Mouse (Mus musculus) forebrain, embryonic 11.5 days (tissue): Measurements from ENCODE around the gene Itpr1. TPM values are rescaled to one million over a fixed set of nuclear protein-coding genes. Genes with fewer than 3 reads are reported as not detected.

Source experiments
- ATAC-seq: fragments of 200-750 bp; cut with Nextera tagmentation; replicated peaks from 2 replicates; pipeline ENCODE4 v1.8.0; 2017; ENCODE audit warnings: moderate TSS enrichment; ENCODE audit not compliant: low FRiP score
- DNase-seq: peaks from one replicate; pipeline ENCODE4 v3.0.0-alpha.2; 2017; ENCODE audit warnings: low spot score
- H3K27ac ChIP-seq: fragments of 300-500 bp; sonication (generic); 2 replicates; pipeline ENCODE4 v1.5.1; 2014; ENCODE audit warnings: low read depth, low read length
- H3K27me3 ChIP-seq: fragments of 300-500 bp; sonication (generic); 2 replicates; pipeline ENCODE4 v1.6.1; 2014; ENCODE audit warnings: mild to moderate bottlenecking, low read length, mixed read lengths; ENCODE audit not compliant: control insufficient read depth, insufficient read depth
- H3K36me3 ChIP-seq: fragments of 300-500 bp; sonication (generic); 2 replicates; pipeline ENCODE4 v1.6.1; 2014; ENCODE audit warnings: mild to moderate bottlenecking, low read length, moderate library complexity, mixed read lengths; ENCODE audit not compliant: control insufficient read depth, insufficient read depth
- H3K4me1 ChIP-seq: fragments of 300-500 bp; sonication (generic); replicated peaks from 2 replicates; pipeline ENCODE4 v1.6.1; 2014; ENCODE audit warnings: low read length, mixed read lengths; ENCODE audit not compliant: control insufficient read depth, insufficient read depth
- H3K4me2 ChIP-seq: fragments of 300-500 bp; sonication (generic); 2 replicates; pipeline ENCODE4 v1.6.1; 2014; ENCODE audit warnings: low read depth, mild to moderate bottlenecking, low read length, moderate library complexity, mixed read lengths; ENCODE audit not compliant: severe bottlenecking
- H3K4me3 ChIP-seq: fragments of 300-500 bp; sonication (generic); 2 replicates; pipeline ENCODE4 v1.5.1; 2014; ENCODE audit warnings: low read depth, low read length
- H3K9ac ChIP-seq: fragments of 300-500 bp; sonication (generic); 2 replicates; pipeline ENCODE4 v1.6.1; 2014; ENCODE audit warnings: low read length
- H3K9me3 ChIP-seq: fragments of 300-500 bp; sonication (generic); 2 replicates; pipeline ENCODE4 v1.6.1; 2016; ENCODE audit warnings: low read length, mixed read lengths; ENCODE audit not compliant: control insufficient read depth
- WGBS: fragments of 180-500 bp; shearing (Covaris S2); extraction: QIAGEN DNeasy Blood & Tissue Kit; methylation state at CpG from one replicate; pipeline ENCODE4 v1.1.7; 2014; 5-methylcytosine and 5-hydroxymethylcytosine counted together
- polyA plus RNA-seq: library from polyadenylated mRNA; unstranded; fragments of >200 nt; fragmentation: Nextera tagmentation; extraction: Ambion mirVana; gene quantifications from 2 replicates; pipeline ENCODE4 v1.2.1, GENCODE M21; 2014

The Itpr1 gene
- polyA plus RNA-seq, 1 experiment from 2014 or later, result 8.1 TPM

- no peak overlapping the region for H3K4me2 ChIP-seq
- WGBS, result 29% methylated on average over 12 of the region's 12 CpGs
- H3K27ac ChIP-seq, result no peak overlapping the region
- no peaks in the 10 kb centered on the region for H3K4me1 ChIP-seq
- H3K9me3 ChIP-seq, result no peaks in the 10 kb centered on the region
- H3K36me3 ChIP-seq, result no peaks in the 10 kb centered on the region
- no peak overlapping the region for H3K9ac ChIP-seq
- no peaks in the 10 kb centered on the region for H3K27me3 ChIP-seq
- ATAC-seq (peak; percentile 12; the same call in 1 of the 2 replicates), DNase-seq (no peak)
- no peak overlapping the region for H3K4me3 ChIP-seq
Observed at GRCm38 (mm10) chr6:108531324-108532311, 318.7 kb downstream of the Itpr1 start.

GRCm38 (mm10) chr6:108532486-108533179 lies 319.7 kb downstream of the Itpr1 start:
- H3K9me3 ChIP-seq, result no peaks in the 10 kb centered on the region
- H3K4me1 ChIP-seq, result no peaks in the 10 kb centered on the region
- ATAC-seq, result no peak
- no peak for DNase-seq
- H3K27ac ChIP-seq, result no peak overlapping the region
- H3K4me3 ChIP-seq, result no peak overlapping the region
- no peak overlapping the region for H3K9ac ChIP-seq
- H3K27me3 ChIP-seq, result no peaks in the 10 kb centered on the region
- no peak overlapping the region for H3K4me2 ChIP-seq
- H3K36me3 ChIP-seq, result no peaks in the 10 kb centered on the region
- 87% methylated on average over 10 of the region's 10 CpGs for WGBS

GRCm38 (mm10) chr6:108534139-108534538 lies 321.2 kb downstream of the Itpr1 start:
- ATAC-seq, result no peak
- no peak overlapping the region for H3K9ac ChIP-seq
- no peak for DNase-seq
- no peak overlapping the region for H3K4me3 ChIP-seq
- no peak overlapping the region for H3K4me2 ChIP-seq
- H3K36me3 ChIP-seq, result no peaks in the 10 kb centered on the region
- no peaks in the 10 kb centered on the region for H3K4me1 ChIP-seq
- 88% methylated on average over 5 of the region's 5 CpGs for WGBS
- H3K9me3 ChIP-seq, result no peaks in the 10 kb centered on the region
- H3K27ac ChIP-seq, result no peak overlapping the region
- H3K27me3 ChIP-seq, result no peaks in the 10 kb centered on the region

GRCm38 (mm10) chr6:108534596-108534995 lies 321.7 kb downstream of the Itpr1 start:
- ATAC-seq, result no peak
- Histone ChIP-seq H3K4me1 (no peaks in the 10 kb centered on the region), H3K27ac (no peak overlapping the region), H3K4me3 (no peak overlapping the region), H3K4me2 (no peak overlapping the region), H3K27me3 (no peaks in the 10 kb centered on the region), H3K9me3 (no peaks in the 10 kb centered on the region), H3K36me3 (no peaks in the 10 kb centered on the region), H3K9ac (no peak overlapping the region)
- no peak for DNase-seq
- WGBS, result 84% methylated on average over 6 of the region's 6 CpGs

- ATAC-seq (no peak), DNase-seq (no peak)
- H3K9me3 ChIP-seq, result no peaks in the 10 kb centered on the region
- WGBS, result 91% methylated on average over 4 of the region's 4 CpGs
- no peak overlapping the region for H3K4me3 ChIP-seq
- no peaks in the 10 kb centered on the region for H3K27me3 ChIP-seq
- no peak overlapping the region for H3K4me2 ChIP-seq
- H3K27ac ChIP-seq, result no peak overlapping the region
- no peaks in the 10 kb centered on the region for H3K4me1 ChIP-seq
- no peaks in the 10 kb centered on the region for H3K36me3 ChIP-seq
- no peak overlapping the region for H3K9ac ChIP-seq
Observed at GRCm38 (mm10) chr6:108535309-108535708, 322.4 kb downstream of the Itpr1 start.

- Histone ChIP-seq H3K4me2 (no peak overlapping the region), H3K27ac (no peak overlapping the region), H3K4me3 (no peak overlapping the region), H3K27me3 (no peaks in the 10 kb centered on the region), H3K36me3 (no peaks in the 10 kb centered on the region), H3K9me3 (no peaks in the 10 kb centered on the region), H3K9ac (no peak overlapping the region), H3K4me1 (no peaks in the 10 kb centered on the region)
- ATAC-seq (no peak), DNase-seq (no peak)
- WGBS, result 89% methylated on average over 8 of the region's 8 CpGs
Observed at GRCm38 (mm10) chr6:108536546-108537317, 323.8 kb downstream of the Itpr1 start.

- no peaks in the 10 kb centered on the region for H3K9me3 ChIP-seq
- H3K36me3 ChIP-seq, result no peaks in the 10 kb centered on the region
- no peak overlapping the region for H3K4me3 ChIP-seq
- no peaks in the 10 kb centered on the region for H3K4me1 ChIP-seq
- H3K27ac ChIP-seq, result no peak overlapping the region
- H3K9ac ChIP-seq, result no peak overlapping the region
- WGBS, result 88% methylated on average over 4 of the region's 4 CpGs
- ATAC-seq (no peak), DNase-seq (no peak)
- no peak overlapping the region for H3K4me2 ChIP-seq
- H3K27me3 ChIP-seq, result no peaks in the 10 kb centered on the region
Observed at GRCm38 (mm10) chr6:108538406-108538805, 325.5 kb downstream of the Itpr1 start.

- no peak overlapping the region for H3K9ac ChIP-seq
- ATAC-seq, result no peak
- H3K36me3 ChIP-seq, result no peaks in the 10 kb centered on the region
- H3K27me3 ChIP-seq, result no peaks in the 10 kb centered on the region
- DNase-seq, result no peak
- WGBS, result 94% methylated on average over 6 of the region's 6 CpGs
- no peaks in the 10 kb centered on the region for H3K4me1 ChIP-seq
- H3K4me2 ChIP-seq, result no peak overlapping the region
- H3K9me3 ChIP-seq, result no peaks in the 10 kb centered on the region
- H3K27ac ChIP-seq, result no peak overlapping the region
- H3K4me3 ChIP-seq, result no peak overlapping the region
Observed at GRCm38 (mm10) chr6:108540441-108540840, 327.5 kb downstream of the Itpr1 start.
